Mouse (Mus musculus) adipocyte (in vitro differentiated cells): Measurements from ENCODE around the gene Cpt1a.

Source experiments
- DNase-seq: peaks from one replicate; pipeline ENCODE4 v3.0.0-alpha.2; 2016; ENCODE audit warnings: low spot score

Gene Cpt1a

GRCm38 (mm10) chr19:3322261-3322969 is at the start of gene Cpt1a:
Gene Cpt1a (plus strand): TSS chr19:3322334.
- DNase-seq: peak; percentile 44

- DNase-seq: no peak
These were observed 48.8 kb upstream of the Cpt1a start for GRCm38 (mm10) chr19:3273331-3273730.

- DNase-seq: no peak
These were observed 46.3 kb upstream of the Cpt1a start for GRCm38 (mm10) chr19:3275744-3276365.

- peak; percentile 28 for DNase-seq
These were observed 40.2 kb upstream of the Cpt1a start for GRCm38 (mm10) chr19:3281886-3282285.

GRCm38 (mm10) chr19:3282572-3283467 is 39.3 kb upstream of the Cpt1a start, which contains the start of the genes Mrpl21 and Ighmbp2:
Gene Mrpl21 (plus strand): TSS chr19:3282901.
Gene Ighmbp2 (minus strand): TSS chr19:3283017.
- peak; percentile 99 for DNase-seq

GRCm38 (mm10) chr19:3289006-3289405 is 33.1 kb upstream of the Cpt1a start:
- DNase-seq: peak; percentile 15

- peak; percentile 59 for DNase-seq
These were observed 30.1 kb upstream of the Cpt1a start for GRCm38 (mm10) chr19:3292028-3292427.

- no peak for DNase-seq
These were observed 29.1 kb upstream of the Cpt1a start for GRCm38 (mm10) chr19:3292993-3293392.

- DNase-seq: no peak
These were observed 26.9 kb upstream of the Cpt1a start for GRCm38 (mm10) chr19:3295245-3295644.

GRCm38 (mm10) chr19:3297034-3297433 is 25.1 kb upstream of the Cpt1a start:
- DNase-seq: no peak

GRCm38 (mm10) chr19:3297775-3298174 is 24.4 kb upstream of the Cpt1a start:
- DNase-seq: no peak

- no peak for DNase-seq
These were observed 18.1 kb upstream of the Cpt1a start for GRCm38 (mm10) chr19:3304017-3304416.

- no peak for DNase-seq
These were observed 14.8 kb upstream of the Cpt1a start for GRCm38 (mm10) chr19:3307175-3307949.

- no peak for DNase-seq
These were observed 2.8 kb upstream of the Cpt1a start for GRCm38 (mm10) chr19:3319341-3319740.

- DNase-seq: peak; percentile 44
These were observed 2.0 kb upstream of the Cpt1a start for GRCm38 (mm10) chr19:3320086-3320485.

- DNase-seq: peak; percentile 45
These were observed 1.3 kb upstream of the Cpt1a start for GRCm38 (mm10) chr19:3320801-3321200.

GRCm38 (mm10) chr19:3321617-3322016 is 517 bp upstream of the Cpt1a start:
- no peak for DNase-seq

GRCm38 (mm10) chr19:3323201-3323621 is 1.1 kb downstream of the Cpt1a start:
- DNase-seq: peak; percentile 88

GRCm38 (mm10) chr19:3323753-3324270 is 1.7 kb downstream of the Cpt1a start:
- DNase-seq: peak; percentile 65

- DNase-seq: peak; percentile 79
These were observed 2.2 kb downstream of the Cpt1a start for GRCm38 (mm10) chr19:3324271-3324811.
